Mouse (Mus musculus): ENCODE data around the gene Olfr1360.
"Not testable (repeated sequence)": the region's sequence is repeated elsewhere in the genome, so short reads cannot be mapped to it uniquely, and the experiment has no call there.

Gene Olfr1360

DNA sequence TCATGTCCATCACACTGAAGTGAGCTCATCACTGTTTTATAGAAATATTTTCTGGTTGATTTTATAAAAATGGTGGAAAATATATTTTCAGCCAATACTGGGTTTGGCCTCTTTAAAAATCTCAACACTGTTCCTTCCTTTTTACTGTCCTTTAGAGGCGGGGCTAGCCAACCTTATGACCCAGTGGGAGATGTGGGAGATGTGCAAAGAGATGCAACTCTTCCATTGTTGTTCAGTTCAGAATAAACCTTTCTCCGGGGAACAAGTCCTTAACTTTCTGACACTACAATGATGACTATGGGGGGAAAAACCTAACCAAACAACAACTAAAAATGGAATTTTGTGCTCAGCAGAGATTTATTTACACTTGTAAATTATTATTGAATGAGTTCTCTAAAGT, at the start of gene Olfr1360:
Gene Olfr1360, minus strand, starts transcription at position 101 of the 400 bp plus-strand sequence.
- no peak for DNase-seq

DNA sequence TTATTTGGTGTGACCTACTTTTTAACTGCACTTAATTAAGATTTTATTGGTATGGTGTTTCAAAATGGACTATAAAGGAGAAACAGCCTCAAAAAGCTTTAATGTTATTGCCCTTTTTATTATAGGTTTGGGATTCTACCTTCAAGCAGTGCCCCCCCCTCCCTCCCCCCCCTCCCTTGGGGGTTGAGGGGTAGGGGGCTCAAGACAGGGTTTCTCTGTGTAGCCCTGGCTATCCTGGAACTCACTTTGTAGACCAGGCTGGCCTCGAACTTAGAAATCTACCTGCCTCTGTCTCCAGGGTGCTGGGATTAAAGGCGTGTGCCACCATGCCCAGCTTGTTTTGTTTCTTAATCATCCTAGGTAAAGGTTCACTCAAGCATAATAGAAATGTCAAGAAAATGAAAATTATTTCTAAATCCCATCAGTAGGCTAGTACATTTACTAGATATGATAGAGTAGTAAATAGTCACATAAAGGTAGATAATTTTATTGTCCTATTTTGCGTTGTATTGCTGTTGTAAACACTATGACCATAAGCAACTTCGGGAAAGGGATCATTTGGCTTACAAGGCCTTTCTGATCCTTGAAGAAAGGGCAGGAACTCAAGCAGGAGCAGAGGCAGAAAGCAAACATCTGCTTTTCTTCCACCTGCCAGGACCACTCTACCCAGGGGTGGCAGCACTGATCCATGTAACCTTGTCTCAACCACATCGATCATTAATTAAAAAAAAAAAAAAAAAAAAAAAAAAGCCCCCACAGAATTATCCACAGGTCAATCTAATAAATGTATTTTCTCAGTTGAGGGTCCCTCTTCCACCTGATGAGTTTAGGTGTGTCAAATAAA, 46.0 kb upstream of the Olfr1360 start:
- no peak for DNase-seq

DNA sequence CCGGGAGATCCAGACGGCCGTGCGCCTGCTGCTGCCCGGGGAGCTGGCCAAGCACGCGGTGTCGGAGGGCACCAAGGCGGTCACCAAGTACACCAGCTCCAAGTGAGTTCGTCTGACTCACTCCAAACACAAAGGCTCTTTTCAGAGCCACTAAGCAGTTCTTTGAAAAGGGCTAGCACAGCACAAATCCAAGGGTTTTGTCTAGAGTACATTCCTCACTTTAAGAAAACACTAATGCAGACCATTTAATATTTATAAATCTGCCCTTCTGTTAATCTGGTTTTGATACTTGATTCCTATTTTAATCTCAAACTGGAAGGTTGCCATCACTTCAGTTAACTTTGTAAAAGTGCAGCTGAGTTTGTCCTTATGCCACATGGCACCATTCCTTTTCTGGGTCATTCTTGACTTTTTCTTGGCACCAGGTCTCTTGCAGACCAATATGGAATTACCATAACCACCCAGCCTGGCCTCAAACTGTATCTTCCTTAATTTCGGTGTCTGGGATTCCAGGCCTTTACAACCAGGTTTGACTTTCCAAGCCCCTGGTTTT, 45.2 kb upstream of the Olfr1360 start:
- no peak for DNase-seq

DNA sequence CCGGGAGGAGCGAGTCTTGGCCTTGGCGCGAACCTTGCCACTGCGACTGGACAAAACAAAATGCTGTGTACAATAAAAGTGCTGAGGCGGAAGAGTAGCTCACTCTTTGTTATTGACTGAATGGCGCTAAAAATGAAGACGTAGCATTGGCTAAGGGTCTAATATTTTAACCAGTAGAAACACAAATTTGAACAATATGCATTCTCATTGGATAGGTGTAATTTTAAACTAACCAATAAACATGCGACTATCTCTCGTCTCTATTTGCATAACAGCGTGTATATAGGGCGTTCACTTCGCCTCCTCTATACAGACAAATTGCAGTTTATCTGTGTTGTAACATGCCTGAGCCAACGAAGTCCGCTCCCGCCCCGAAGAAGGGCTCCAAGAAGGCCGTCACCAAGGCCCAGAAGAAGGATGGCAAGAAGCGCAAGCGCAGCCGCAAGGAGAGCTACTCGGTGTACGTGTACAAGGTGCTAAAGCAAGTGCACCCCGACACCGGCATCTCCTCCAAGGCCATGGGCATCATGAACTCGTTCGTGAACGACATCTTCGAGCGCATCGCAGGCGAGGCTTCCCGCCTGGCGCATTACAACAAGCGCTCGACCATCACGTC, 44.7 kb upstream of the Olfr1360 start, which contains the start of gene Hist1h2bm:
Gene Hist1h2bm, plus strand, starts transcription at position 288 of the 616 bp plus-strand sequence.
- DNase-seq: peak; percentile 34

DNA sequence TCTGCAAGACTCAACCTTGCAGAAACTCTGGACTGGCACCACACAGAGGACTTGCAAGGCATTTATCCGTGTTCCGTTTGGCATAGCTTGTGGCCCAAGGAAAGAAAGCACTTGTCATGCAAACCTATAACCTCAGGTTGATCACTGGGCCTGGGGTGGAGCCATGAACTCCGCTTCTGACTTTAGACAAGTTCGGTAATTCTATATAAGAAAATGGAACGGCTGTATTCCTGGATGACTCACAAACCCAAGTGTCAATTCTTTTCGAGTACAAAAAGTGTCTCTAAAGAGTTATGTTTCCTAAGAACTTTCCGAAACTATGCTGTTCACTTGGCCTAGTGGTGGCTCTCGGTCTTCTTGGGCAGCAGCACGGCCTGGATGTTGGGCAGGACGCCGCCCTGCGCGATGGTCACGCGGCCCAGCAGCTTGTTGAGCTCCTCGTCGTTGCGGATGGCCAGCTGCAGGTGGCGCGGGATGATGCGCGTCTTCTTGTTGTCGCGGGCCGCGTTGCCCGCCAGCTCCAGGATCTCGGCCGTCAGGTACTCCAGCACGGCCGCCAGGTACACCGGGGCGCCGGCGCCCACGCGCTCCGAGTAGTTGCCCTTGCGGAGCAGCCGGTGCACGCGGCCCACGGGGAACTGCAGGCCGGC, 44.0 kb upstream of the Olfr1360 start:
- not testable (repeated sequence) for DNase-seq

DNA sequence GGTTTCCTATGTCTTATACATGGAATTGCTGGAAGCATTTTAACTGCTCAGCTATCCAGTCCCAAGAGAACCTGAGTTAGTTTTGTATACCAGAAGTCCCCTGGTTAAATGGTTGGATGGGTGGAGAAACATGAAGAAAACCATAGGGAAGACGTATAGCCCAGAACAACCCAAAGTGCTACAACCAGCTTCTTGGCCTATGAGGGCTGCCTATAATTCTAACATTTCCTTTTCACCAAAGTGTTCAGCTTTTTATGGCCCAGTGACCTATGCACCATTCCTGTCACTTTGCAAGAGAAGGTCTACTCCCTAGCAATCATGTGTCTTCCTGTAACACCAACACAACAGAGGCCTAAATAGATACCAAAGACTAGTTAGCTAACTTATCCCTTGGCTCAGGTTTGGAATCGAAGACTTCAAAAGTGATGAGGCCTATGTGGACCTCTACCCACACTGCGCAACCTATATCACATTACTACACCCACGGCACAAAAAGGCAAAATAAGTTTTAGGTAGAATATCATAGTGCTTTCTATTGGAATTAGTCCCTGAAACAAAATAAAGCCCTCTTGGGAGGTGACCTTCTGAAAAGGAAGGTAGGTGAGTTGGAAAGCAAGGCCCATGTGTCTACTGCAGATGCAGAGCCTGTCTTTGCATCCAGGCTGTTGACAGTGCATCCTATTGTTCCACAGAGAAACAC, 41.3 kb upstream of the Olfr1360 start:
- DNase-seq: no peak

DNA sequence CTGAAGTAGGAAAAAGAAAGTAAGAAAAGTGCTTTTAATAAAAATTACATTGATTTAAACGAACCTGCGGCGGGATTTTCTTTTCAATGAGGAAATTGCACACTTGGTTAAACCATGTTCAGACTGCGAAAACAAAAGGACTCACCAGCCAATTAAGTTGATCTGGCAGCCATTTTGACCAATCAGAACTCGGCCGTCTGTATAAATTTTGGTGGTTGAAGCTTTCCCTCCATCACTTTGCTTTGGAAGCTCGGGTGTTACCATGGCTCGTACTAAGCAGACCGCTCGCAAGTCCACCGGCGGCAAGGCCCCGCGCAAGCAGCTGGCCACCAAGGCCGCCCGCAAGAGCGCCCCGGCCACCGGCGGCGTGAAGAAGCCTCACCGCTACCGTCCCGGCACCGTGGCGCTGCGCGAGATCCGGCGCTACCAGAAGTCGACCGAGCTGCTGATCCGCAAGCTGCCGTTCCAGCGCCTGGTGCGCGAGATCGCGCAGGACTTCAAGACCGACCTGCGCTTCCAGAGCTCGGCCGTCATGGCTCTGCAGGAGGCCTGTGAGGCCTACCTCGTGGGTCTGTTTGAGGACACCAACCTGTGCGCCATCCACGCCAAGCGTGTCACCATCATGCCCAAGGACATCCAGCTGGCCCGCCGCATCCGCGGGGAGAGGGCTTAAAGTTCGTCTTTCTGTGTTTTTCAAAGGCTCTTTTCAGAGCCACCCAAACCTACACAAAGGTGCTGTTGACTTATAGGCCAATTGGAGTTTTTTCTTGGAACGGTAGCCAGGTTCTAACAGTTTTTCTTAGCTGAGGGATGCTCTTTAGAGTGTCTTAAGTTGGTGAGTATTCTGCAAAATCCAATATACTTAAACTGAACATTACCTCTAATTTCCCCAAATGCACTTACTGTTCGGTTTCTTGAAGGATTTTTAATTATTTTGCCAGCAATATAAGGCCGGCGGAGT, 40.5 kb upstream of the Olfr1360 start, which contains the start of gene Hist1h3h:
Gene Hist1h3h, plus strand, starts transcription at position 263 of the 961 bp plus-strand sequence.
- peak; percentile 46 for DNase-seq

DNA sequence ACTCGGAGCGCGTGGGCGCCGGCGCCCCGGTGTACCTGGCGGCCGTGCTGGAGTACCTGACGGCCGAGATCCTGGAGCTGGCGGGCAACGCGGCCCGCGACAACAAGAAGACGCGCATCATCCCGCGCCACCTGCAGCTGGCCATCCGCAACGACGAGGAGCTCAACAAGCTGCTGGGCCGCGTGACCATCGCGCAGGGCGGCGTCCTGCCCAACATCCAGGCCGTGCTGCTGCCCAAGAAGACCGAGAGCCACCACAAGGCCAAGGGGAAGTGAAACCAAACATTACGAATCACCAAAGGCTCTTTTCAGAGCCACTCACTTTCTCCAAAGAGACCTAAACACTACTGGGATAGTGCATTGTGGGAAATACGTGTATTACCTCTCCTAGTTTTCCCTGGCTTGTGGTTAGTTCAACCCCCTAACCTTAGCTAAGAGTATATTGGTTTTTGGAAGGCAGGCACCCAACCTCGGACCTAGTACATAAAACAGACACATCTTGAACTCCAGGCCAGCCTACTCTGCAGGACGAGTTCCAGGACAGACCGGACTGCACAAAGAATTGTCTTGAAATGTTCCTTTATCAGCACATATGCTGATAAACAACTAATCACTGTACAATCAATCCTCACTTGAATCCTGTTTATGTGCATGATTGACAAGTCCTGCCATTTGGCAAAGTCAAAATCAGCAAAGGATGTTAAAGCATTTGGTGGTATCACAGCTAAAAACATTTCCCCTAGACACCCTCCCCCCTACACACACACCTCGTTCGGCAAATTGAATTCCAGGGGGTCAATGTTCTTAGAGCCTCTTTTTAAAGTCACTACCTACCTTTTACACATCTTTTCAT, 39.6 kb upstream of the Olfr1360 start:
- DNase-seq: peak; percentile 8

DNA sequence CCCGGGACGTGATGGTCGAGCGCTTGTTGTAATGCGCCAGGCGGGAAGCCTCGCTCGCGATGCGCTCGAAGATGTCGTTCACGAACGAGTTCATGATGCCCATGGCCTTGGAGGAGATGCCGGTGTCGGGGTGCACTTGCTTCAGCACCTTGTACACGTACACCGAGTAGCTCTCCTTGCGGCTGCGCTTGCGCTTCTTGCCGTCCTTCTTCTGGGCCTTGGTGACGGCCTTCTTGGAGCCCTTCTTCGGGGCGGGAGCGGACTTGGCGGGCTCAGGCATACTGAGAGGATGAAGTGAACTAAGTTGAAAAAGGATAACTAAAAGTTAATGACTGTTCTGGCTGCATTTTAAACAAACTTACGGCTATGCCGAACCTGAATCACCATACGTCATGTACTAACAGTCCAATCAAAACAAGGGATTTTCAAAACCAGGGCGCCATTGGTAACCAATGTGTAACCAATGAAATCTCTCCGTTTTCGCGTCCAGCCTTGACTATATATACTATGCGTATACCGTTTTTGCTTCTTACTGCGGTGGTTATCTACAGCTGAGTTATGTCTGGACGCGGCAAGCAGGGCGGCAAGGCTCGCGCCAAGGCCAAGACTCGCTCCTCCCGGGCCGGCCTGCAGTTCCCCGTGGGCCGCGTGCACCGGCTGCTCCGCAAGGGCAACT, 38.8 kb upstream of the Olfr1360 start, which contains the start of the genes Hist1h2bl and Hist1h2ai:
Gene Hist1h2bl, minus strand, starts transcription at position 280 of the 676 bp plus-strand sequence.
Gene Hist1h2ai, plus strand, starts transcription at position 559 of the 676 bp plus-strand sequence.
- DNase-seq: peak; percentile 52

DNA sequence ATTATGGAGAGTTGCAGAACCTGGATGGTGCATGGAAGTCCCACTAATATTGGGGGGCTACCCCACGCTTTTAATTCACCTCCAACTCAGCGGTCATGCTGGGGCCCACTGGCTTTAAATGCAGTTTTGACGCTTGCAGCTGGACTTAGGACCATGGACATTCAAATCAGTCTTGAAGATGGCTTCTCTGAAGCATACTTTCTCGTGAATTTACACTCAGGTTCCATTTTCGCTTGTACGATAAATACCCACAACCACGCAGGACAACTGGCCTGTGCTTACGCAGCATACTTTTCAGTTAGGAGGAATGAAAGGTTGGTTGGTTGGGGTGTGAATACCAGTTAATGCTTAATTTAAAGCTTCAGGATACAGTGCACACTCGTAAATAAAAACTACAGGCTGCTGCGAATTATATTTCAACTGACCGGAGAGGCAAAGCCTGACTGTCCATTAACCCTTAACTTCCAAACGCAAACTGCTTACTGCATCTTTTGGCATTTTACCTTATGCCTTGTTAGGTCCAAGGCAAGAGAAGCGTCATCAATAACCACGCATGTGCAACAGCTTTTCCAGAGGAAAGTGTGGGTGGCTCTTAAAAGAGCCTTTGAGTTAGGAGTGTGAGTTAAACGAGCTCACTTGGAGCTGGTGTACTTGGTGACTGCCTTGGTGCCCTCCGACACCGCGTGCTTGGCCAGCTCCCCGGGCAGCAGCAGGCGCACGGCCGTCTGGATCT, 38.1 kb upstream of the Olfr1360 start:
- DNase-seq: no peak

DNA sequence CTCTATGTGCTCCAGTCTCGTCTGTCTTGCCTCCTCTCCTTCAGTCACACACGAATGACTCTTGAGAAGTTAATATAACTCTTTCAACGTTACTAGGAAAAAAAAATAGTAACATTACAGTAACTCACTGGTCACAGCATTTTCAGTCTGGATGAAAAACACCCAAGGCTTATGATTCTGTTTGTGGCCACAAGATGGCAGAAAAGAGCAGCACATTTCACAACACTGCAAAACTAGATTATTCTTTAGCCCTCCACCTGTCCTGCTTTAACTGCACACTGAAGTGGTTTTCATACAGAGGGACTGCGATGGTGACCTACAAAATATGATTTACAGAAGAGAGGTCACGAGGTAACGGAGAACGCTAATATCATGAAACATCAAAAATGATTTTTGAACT, 37.5 kb upstream of the Olfr1360 start:
- DNase-seq: peak; percentile 65

DNA sequence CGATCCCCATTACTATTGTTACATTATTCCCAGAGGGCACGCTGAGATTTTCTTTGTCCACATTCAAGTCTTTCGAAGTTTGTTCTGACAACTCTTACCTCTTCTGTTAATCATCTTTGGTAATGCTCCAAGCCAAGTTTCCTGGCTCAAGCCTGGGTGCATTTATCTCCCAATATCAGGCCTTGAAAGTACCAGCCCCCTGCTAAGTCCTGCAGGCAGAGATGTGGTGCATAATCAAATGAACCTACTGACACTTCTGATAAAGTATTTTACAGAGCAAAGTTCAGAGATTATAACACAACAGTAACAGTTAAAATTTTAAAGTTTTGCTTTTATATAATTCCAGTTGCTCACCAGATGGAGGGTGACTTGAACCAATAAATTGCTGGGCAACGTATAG, 34.5 kb upstream of the Olfr1360 start:
- no peak for DNase-seq

DNA sequence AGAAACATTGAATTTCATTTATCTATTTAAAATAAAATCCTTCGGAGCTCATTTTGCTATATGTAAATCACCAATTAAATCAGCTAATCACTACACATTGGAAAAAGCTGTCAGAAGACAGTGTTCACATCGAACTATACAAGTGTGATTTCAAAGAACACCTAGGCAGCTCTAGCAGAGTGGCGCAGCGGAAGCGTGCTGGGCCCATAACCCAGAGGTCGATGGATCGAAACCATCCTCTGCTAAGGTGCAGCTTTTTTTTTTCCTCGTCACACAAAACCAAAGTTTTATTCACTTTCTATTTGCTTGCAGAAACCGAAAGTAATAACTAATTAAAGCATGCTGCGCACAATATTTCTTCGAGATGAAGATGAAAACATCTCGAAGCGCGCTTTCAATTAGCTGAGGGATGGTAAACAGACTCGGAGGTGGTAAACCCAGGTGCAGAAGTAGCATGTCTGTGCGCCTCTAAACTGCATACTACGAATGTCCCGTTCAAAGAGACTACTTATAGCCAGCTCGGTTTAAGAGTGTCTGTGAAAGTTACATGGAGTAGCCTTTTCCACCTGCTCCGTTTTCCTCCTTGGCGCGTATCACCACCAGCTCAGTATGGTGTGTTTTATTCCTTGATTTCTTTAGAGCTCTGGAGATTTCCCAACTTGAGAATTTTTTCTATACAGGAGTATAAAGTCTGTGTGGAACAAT, 33.8 kb upstream of the Olfr1360 start:
- peak; percentile 78 for DNase-seq

DNA sequence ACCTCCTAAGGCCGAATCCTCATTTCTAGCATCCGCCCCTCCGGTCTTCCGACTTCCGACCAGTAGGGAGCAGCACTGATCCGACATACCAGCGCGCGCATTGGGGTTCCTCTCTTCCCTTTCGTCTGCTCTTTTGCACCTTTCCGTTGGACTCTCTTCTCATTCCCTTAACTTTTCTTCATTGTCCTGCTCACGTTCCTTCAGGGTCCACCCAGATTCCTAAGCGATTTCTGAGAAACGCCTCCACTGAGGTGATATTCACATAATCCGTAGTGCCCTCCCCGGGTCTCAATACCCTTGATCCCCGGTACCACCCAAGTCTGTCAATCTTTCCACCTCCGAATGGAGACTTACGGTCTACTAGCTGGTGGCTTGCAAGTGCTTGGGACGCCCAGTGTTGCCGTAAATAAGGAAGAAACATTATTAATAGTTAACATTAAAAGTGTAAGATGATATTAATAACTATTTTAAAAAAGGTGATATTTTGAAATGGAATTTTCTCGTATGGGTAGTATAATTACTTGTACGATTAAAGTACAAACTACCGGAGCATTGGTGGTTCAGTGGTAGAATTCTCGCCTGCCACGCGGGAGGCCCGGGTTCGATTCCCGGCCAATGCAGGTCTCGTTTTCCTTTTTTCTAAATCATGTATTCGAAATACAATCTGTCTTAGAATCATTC, 33.0 kb upstream of the Olfr1360 start:
- DNase-seq: peak; percentile 89

DNA sequence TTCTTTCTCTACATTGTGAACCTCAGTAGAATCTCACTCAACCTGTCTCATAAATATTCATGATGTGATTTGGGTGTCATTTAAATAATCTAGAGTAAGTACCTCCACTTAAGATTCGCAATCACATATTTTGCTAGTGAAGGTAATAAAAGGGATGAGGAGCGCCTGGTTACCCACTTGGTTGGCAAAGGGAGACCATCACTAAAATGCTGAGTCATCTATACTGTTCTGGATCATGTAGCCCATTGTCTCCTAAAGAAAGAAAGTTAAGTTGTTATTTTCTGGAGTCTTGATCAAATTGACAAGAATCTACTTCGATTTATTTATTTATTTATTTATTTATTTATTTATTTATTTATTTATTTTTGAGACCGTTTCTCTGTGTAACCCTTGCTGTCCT, 29.5 kb upstream of the Olfr1360 start:
- DNase-seq: no peak

DNA sequence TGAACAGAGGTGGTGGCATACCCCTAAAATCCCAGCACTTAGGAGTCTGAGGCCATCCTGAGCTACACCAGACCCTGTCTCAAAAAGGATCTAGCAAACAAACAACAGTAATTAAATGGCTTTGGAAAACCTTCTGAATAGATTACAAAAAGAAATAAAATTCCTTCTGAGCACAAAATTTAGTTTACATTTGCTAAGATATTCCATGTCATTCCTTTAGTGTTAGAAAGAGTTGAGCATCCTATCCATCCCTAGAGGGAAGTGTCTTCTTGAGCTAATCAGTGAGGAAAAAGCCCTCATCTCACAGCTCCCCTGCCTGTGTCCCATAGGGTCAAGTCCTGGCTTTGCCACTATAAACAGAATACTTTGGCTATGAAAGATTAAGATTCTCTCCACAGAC, 20.6 kb upstream of the Olfr1360 start, which contains the start of gene Olfr1359:
Gene Olfr1359, plus strand, starts transcription at position 301 of the 400 bp plus-strand sequence.
- DNase-seq: no peak

DNA sequence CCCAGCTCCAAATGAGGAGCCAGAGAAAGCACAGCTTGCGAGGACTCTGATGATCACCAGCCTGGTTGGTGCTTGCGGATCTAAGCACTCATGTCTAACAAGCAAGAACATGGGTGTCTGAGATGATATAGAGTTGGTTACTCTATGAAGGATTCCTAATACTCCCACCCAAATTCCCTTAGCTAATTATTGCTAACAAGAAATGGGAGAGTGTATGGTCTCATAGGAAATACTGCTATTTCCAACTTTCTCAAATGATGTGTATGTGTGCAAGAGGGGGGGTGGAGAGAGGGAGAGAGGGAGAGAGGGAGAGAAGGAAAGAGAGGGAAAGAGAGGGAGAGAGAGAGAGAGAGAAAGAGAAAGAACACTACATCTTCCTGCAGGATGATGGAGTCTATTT, 13.9 kb downstream of the Olfr1360 start, which contains the start of gene Olfr1361:
Gene Olfr1361, minus strand, starts transcription at position 101 of the 400 bp plus-strand sequence.
- no peak for DNase-seq
